Mouse (Mus musculus): ENCODE results near the gene Sh2d1b1.

Sh2d1b1 gene

GRCm38 (mm10) chr1:170324312-170324711 is 47.2 kb downstream of the Sh2d1b1 start:
- DNase-seq (ENCODE audit: low spot score): no peak

- DNase-seq (ENCODE audit: low spot score): no peak
Observed at GRCm38 (mm10) chr1:170325277-170325676, 48.2 kb downstream of the Sh2d1b1 start.

GRCm38 (mm10) chr1:170331926-170332325 is 54.8 kb downstream of the Sh2d1b1 start:
- no peak for DNase-seq (ENCODE audit: low spot score)

- no peak for DNase-seq (ENCODE audit: low spot score)
Observed at GRCm38 (mm10) chr1:170332775-170333174, 55.7 kb downstream of the Sh2d1b1 start.

Measured in c-Kit-positive CD71-positive TER-119-positive erythroid progenitor cells, embryonic 14.5 days (primary cell).